Mouse (Mus musculus) heart, adult 2 months (tissue): ENCODE results near the gene Sds. TPM values are rescaled to one million over a fixed set of nuclear protein-coding genes. Genes with fewer than 3 reads are reported as not detected.

Source experiments
- DNase-seq, 2 experiments: peaks; one replicate each; pipeline ENCODE4 v3.0.0; 2021
- H3K27ac ChIP-seq: fragments of 200-600 bp; 2 replicates; pipeline ENCODE4 v1.8.1; 2022
- H3K27me3 ChIP-seq: fragments of 200-500 bp; 2 replicates; pipeline ENCODE4 v1.6.1; 2012; ENCODE audit warnings: mild to moderate bottlenecking, low read length, inconsistent platforms, mixed read lengths; ENCODE audit not compliant: control insufficient read depth, insufficient read depth
- H3K36me3 ChIP-seq: fragments of 200-500 bp; 2 replicates; pipeline ENCODE4 v1.6.1; 2012; ENCODE audit warnings: low read length, inconsistent platforms; ENCODE audit not compliant: control insufficient read depth, insufficient read depth
- H3K4me1 ChIP-seq: fragments of 200-500 bp; 2 replicates; pipeline ENCODE4 v1.6.1; 2011; ENCODE audit warnings: low read length; ENCODE audit not compliant: control insufficient read depth, insufficient read depth
- H3K4me3 ChIP-seq: fragments of 200-600 bp; 2 replicates; pipeline ENCODE4 v1.8.1; 2022
- H3K79me2 ChIP-seq: fragments of 200-500 bp; replicated peaks from 2 replicates; pipeline ENCODE4 v1.6.1; 2012; ENCODE audit warnings: mild to moderate bottlenecking, inconsistent platforms, low read length, moderate library complexity, mixed read lengths; ENCODE audit not compliant: control insufficient read depth, insufficient read depth
- H3K9ac ChIP-seq: fragments of 200-500 bp; 2 replicates; pipeline ENCODE4 v1.6.1; 2012; ENCODE audit warnings: low read depth, mild to moderate bottlenecking, control low read depth, inconsistent platforms, low read length, mixed read lengths
- CTCF ChIP-seq: fragments of 200-600 bp; IDR thresholded peaks from 2 replicates; pipeline ENCODE4 v1.8.1; 2022; ENCODE audit warnings: antibody characterized with exemption, mild to moderate bottlenecking, moderate library complexity
- EP300 ChIP-seq: fragments of 200-500 bp; IDR thresholded peaks from 2 replicates; pipeline ENCODE4 v1.6.1; 2011; ENCODE audit warnings: low read depth, low read length, control low read depth; ENCODE audit not compliant: insufficient read depth
- POLR2A ChIP-seq: fragments of 200-500 bp; IDR thresholded peaks from 2 replicates; pipeline ENCODE4 v1.6.1; 2011; ENCODE audit warnings: mild to moderate bottlenecking, low read depth, low read length, control low read depth; ENCODE audit not compliant: insufficient read depth
- WGBS: fragments of 180-500 bp; shearing (Covaris S2); methylation state at CpG from one replicate; pipeline ENCODE4 v1.1.7; 2018; 5-methylcytosine and 5-hydroxymethylcytosine counted together
- intact Hi-C: fragments of 180-260 bp; cut with DNase I; formaldehyde crosslinking; loops from one replicate; pipeline ENCODE4 v1.15.1; 2025
- polyA plus RNA-seq: library from polyadenylated mRNA; depleted of rRNA; stranded (reverse); fragments of >200 nt; gene quantifications from 2 replicates; pipeline ENCODE4 v1.2.3, GENCODE M21; 2012
- total RNA-seq, 2 experiments: library from RNA; stranded (reverse); gene quantifications; 2 replicates each; pipeline ENCODE4 v1.2.3; 2021

Sds gene
- total and polyA plus RNA-seq, 3 experiments = 1.2 to 10.9 (median 3.0) TPM

DNA sequence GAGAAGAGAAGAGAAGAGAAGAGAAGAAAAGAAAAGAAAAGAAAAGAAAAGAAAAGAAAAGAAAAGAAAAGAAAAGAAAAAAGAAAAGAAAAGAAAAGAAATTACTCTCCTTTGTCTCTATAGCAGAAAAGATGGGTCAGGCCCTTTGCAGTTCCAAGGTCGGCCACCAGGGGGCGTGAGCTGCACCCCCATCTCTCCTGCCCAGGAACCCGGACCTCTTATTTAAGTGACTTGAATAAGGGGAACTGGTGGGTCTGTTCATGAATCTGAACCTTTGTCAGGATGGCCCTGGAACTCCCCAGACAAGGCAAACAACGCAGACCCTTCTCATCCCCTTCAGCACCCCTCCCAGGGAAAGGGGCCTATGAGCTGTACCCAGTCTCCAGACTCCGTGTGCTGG lies 11.3 kb upstream of the Sds start:
- no peaks in the 10 kb centered on the region for H3K36me3 ChIP-seq
- no peaks in the 10 kb centered on the region for H3K27me3 ChIP-seq
- WGBS = 34% methylated on average over 5 of the region's 5 CpGs
- intact Hi-C loops = no loop called here
- H3K27ac ChIP-seq = no peak overlapping the region
- H3K9ac ChIP-seq = no peak overlapping the region
- no peak overlapping the region for H3K4me3 ChIP-seq
- H3K79me2 ChIP-seq = no peaks in the 10 kb centered on the region
- no peaks in the 10 kb centered on the region for H3K4me1 ChIP-seq
- TF ChIP-seq POLR2A (no peak), EP300 (no peak), CTCF (peak; percentile 77)
- DNase-seq = peak in 1 of 2 experiments; percentile 43

GRCm38 (mm10) chr5:120465860-120466259 lies 10.5 kb upstream of the Sds start:
- Histone ChIP-seq H3K4me1 (no peaks in the 10 kb centered on the region), H3K4me3 (no peak overlapping the region), H3K27me3 (no peaks in the 10 kb centered on the region), H3K79me2 (no peaks in the 10 kb centered on the region), H3K9ac (no peak overlapping the region), H3K36me3 (no peaks in the 10 kb centered on the region), H3K27ac (peak overlapping the region; percentile 65)
- DNase-seq = peak; percentile 46 to 79
- WGBS = 23% methylated on average over 6 of the region's 6 CpGs
- intact Hi-C loops = no loop called here
- TF ChIP-seq POLR2A (no peak), CTCF (peak; percentile 50), EP300 (no peak)

- no peaks in the 10 kb centered on the region for H3K36me3 ChIP-seq
- no peaks in the 10 kb centered on the region for H3K4me1 ChIP-seq
- 12% methylated on average over 4 of the region's 4 CpGs for WGBS
- H3K27ac ChIP-seq = peak overlapping the region; percentile 65
- peak overlapping the region; percentile 10 for H3K9ac ChIP-seq
- H3K79me2 ChIP-seq = no peaks in the 10 kb centered on the region
- TF ChIP-seq POLR2A = peak; percentile 39; the same call in 1 of the 2 replicates
- TF ChIP-seq CTCF = peak; percentile 32
- TF ChIP-seq EP300 = no peak
- peak overlapping the region; percentile 29 for H3K4me3 ChIP-seq
- no peaks in the 10 kb centered on the region for H3K27me3 ChIP-seq
- DNase-seq = peak in 1 of 2 experiments; percentile 39
- intact Hi-C loops = no loop called here
Observed at GRCm38 (mm10) chr5:120467026-120467425, 9.3 kb upstream of the Sds start.

- intact Hi-C loops = no loop called here
- Histone ChIP-seq H3K27ac (no peak overlapping the region), H3K36me3 (no peaks in the 10 kb centered on the region), H3K79me2 (no peaks in the 10 kb centered on the region), H3K9ac (no peak overlapping the region), H3K27me3 (no peaks in the 10 kb centered on the region), H3K4me3 (no peak overlapping the region), H3K4me1 (no peaks in the 10 kb centered on the region)
- TF ChIP-seq POLR2A (no peak), CTCF (no peak), EP300 (no peak)
- no peak for DNase-seq
- 82% methylated on average over 5 of the region's 5 CpGs for WGBS
Observed at GRCm38 (mm10) chr5:120468336-120468735, 8.0 kb upstream of the Sds start.

DNA sequence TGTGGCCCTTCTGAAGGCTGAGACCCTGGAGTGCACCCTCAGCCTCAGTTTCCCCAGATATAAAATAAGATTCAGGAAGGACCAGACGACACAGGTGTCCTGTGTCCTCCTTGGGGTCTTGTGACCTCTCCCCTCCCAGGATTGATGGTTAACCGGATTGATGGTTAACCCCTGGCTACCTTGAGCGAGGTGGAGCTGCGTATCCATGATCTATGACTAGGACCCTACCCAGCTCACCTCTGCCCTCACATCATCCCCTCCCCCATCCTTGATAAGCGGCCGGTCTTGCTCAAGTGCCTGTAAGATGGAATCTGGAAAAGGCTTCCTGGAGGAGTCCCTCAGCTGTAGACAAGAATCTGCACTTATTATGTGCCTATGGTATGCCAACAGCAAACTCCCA lies 7.5 kb upstream of the Sds start:
- 77% methylated on average over 6 of the region's 6 CpGs for WGBS
- DNase-seq = no peak
- TF ChIP-seq POLR2A (no peak), EP300 (no peak), CTCF (no peak)
- Histone ChIP-seq H3K4me3 (no peak overlapping the region), H3K27ac (no peak overlapping the region), H3K79me2 (no peaks in the 10 kb centered on the region), H3K9ac (no peak overlapping the region), H3K27me3 (no peaks in the 10 kb centered on the region), H3K4me1 (no peaks in the 10 kb centered on the region), H3K36me3 (no peaks in the 10 kb centered on the region)
- intact Hi-C loops = no loop called here

- TF ChIP-seq CTCF = no peak
- TF ChIP-seq POLR2A = no peak
- no peak for TF ChIP-seq EP300
- 55% methylated on average over 4 of the region's 4 CpGs for WGBS
- Histone ChIP-seq H3K36me3 (no peaks in the 10 kb centered on the region), H3K4me3 (no peak overlapping the region), H3K9ac (no peak overlapping the region), H3K27me3 (no peaks in the 10 kb centered on the region), H3K4me1 (no peaks in the 10 kb centered on the region), H3K27ac (no peak overlapping the region), H3K79me2 (no peaks in the 10 kb centered on the region)
- no peak for DNase-seq
- intact Hi-C loops = no loop called here
Observed at GRCm38 (mm10) chr5:120471538-120471937, 4.8 kb upstream of the Sds start.
